Mouse (Mus musculus): ENCODE results near the gene Dexi.

DNA sequence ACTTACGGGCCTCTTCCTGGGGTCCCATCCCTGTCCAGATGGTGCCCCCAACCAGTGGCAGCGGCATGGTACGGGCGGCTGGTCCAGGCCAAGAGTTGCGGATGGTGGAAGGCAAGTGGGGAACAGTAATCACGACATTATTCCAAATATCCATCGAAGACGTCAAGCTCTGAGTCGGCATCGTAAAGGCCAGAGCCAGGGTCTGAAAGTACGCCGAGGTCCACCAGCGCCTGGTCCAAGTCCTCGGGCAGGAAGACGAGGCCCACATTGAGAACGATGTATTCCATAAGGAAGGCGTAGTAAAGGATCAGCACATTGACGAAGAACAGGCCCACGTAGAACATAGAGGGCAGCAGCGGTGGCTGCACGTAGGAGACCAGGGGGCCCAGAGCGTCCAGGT, 588 bp downstream of the Dexi start:
- TF ChIP-seq CTCF (IDR thresholded peaks at IDR 0.05; ENCODE audit: borderline replicate concordance, insufficient read depth, low read depth, low read length) (no peak), POLR2A (IDR thresholded peaks at IDR 0.05; ENCODE audit: borderline replicate concordance, insufficient read depth, low read length) (no peak)

Data from cerebellum, adult 2 months (tissue).